Mouse (Mus musculus) natural killer cell, adult 2 months (primary cell): ENCODE data around the gene Sstr3.

Experiments used
- DNase-seq, 2 experiments: peaks; one replicate each; pipeline ENCODE4 v3.0.0; 2022; ENCODE audit warnings: low spot score in 2 of 2

Gene Sstr3

DNA sequence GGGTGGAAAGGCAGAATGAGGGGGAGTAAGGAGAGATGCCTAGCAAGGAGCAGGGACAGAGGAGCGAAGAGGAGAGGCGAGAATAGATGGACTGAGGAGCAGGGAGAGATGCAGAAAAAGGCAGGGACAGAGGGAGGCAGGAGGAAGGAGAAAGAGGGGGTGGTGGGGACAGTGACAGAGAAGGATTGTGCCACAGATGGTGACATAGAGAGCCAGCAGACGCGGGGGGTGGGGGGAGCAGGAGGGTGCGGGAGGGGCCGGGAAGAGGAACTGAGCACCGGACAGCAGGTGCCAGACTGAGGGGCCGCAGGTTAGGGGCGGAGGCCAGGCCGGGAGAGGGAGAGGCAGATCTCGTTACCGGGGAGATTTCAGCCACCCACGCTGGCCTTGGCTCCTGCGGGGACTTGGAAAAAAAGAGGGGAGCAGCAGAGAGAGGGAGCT, at the start of gene Sstr3:
Gene Sstr3 (minus strand): TSS at position 125 of the 441 bp plus-strand sequence.
- DNase-seq, result no peak

DNA sequence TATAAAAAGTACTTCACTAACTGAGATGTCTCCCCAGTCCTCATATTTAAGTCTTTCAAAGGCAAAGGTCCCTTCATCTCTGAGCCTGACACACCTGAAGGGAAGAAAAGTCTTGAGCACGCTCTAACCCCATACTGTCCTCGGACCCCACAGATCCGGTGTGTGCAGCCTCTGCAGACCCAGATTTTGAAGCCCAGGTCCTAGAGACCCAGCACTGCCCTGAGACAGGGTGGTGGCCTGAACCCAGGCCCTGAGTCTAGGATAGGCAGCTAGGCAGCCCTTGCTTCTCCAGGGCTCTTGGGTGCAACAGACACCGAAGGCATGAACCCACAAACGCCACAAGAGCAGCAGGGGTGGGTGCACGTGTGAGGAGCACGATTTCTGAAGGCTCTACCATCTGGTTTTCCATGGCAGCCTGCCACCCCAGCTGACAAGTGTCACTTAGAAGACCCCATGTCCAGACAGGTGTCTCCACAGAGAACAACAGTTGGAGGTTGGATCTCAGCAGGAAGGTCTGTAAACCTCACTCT, 49.5 kb upstream of the Sstr3 start:
- no peak for DNase-seq

DNA sequence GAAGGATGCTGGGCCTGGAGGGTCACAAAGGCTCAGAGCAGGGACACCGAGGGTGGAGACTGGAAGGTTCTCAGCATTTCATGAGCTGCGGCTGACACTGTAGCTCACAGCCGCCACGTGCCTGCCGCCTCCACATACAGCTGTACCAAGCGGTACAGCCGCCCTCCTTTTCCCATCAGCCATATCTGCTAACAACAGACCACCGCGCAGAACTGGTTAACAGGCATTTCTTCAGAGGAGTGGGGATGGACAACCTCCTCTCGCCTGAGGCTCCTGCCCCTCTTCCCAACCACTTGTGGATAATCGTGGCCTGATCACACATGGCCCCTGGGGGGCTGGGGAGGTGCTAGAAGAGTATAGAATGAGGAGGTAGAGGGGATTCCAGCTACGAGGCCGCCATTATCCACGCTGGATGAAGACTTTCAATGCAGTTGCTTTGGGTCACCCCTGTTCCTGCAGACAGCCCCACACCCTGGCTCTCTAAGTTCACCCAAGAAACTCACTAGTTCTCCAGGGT, 48.0 kb upstream of the Sstr3 start:
- no peak for DNase-seq

- DNase-seq, result peak; percentile 75 to 78
Measured at GRCm38 (mm10) chr15:78591680-78592451, 47.4 kb upstream of the Sstr3 start.

DNA sequence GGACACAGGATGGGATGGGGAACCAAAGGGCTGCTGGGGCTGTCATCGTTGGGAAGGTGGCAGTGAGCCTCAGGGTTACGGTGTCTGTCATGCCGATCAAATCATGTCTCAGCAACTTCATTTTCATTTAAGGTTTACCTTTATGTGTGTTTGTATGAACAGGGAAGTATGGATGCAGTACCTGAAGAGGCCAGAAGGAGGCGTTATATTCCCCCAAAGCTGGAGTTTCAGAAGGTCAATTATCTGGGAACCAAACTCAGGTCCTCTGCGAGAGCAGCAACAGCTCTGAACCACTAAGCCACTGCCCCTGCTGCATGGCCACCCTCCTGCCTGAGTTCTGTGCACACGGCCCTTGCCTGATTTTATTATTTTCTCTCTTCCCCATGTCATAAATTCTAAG, 46.3 kb upstream of the Sstr3 start:
- DNase-seq, result no peak

- no peak for DNase-seq
Measured at GRCm38 (mm10) chr15:78589936-78590335, 45.5 kb upstream of the Sstr3 start.

GRCm38 (mm10) chr15:78588900-78589299, 44.4 kb upstream of the Sstr3 start:
- peak; percentile 75 to 78 for DNase-seq

GRCm38 (mm10) chr15:78588049-78588448, 43.6 kb upstream of the Sstr3 start:
- DNase-seq, result no peak

- DNase-seq, result peak; percentile 78 to 83
Measured at GRCm38 (mm10) chr15:78587050-78587994, 42.8 kb upstream of the Sstr3 start.

DNA sequence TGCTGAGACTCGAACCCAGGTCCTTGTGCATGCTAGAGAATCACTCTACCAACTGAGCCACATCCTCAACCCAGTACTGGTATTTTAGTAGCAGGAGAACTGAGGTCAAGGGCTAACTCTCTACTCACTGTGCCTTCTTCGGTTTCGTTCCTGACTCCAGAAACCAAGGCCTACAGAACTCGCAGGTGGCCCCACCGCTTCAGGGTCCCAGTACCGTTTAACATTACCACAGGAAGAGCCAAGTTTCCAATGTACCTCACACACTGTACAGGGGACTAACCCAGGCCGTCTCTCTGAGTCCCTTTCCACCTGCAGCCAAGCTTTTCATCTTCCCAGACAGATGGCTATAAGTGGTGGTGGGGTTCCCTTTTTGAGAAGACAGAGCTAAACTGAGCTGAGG, 40.9 kb upstream of the Sstr3 start:
- no peak for DNase-seq

DNA sequence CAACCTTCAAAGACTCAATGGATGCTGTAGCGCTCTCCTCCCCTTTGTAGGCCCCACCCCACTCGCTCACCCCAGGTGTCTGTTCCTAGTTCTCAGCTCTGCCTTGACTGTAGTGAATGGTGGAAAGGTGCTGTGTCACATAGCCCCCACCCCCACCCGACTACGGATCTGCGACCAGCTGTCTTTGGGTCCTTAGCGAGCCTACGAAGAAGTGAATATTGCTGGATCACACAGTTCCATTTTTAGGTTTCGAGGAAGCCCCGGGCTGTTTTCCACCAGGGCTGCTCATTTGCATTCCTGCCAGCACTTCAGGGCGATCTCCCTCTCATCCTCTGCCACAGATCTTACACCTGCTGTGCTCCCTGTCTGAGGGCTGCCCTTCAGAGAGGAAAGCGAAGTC, 38.9 kb upstream of the Sstr3 start:
- no peak for DNase-seq

DNA sequence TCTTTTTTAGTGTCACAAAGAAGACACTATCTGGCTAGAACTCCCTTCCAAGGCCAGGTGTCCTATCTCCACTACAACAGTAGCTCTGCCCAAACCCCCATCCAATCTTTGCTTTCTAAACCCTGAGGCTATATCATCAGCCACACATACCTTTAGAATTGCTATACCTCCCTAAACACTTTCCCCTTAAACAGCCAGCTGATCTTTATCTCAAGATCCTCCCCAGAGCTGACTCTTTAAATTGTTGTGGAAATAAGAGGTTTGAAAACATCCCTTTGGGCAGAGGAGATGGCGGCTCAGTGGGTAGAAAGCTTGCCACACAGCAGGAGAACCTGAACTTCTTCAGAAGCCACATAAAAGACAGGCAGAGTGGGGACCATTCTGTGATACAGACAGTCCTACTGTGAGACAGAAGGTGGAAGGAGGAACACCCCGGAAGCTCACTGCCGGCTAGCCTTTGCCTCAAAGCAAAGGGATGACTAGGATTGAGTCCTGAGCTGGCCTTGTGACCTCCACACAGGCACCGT, 31.9 kb upstream of the Sstr3 start:
- DNase-seq, result no peak

DNA sequence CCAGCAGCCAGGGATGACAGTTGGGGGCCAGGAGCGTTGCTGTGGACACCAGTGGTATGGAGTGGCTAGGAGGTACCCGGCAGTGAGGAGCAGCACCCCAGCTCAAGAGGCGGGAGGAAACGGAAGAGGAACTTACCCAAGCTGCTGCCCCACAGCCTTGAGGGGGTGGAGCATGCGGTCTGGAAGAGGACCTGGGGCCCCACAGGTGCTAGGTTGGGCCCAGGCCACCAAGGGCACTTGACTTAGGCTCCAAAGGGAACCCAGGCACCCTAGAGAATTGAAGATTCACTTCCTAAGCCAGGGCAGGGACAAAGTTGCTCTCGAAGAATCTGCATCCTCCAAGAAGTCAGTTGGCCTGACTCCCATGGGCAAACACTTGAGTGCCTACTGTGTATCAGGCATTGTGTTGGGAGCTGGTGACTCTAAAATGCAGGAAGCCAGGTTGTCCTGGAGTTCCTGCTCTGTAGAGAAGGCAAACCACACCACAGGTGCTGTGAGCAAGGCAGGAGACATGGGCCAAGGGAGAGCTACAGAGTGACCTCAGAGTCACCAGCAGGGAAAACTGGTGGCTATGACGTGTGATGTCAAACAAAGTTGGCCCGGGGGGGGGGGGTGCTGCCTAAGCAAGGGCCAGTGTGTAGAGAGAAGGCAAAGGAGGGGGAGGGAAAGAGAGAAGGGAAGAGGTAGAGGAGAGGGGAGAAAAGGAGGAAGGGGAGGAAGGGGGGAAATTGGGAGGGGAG, 28.3 kb upstream of the Sstr3 start, which contains the start of gene Rac2:
Gene Rac2 (minus strand): TSS at position 126 of the 740 bp plus-strand sequence.
- peak; percentile 76 to 80 for DNase-seq

GRCm38 (mm10) chr15:78572270-78572600, 27.8 kb upstream of the Sstr3 start:
- DNase-seq, result no peak

GRCm38 (mm10) chr15:78571554-78572269, 27.2 kb upstream of the Sstr3 start:
- DNase-seq, result peak; percentile 80 to 86

- no peak for DNase-seq
Measured at GRCm38 (mm10) chr15:78570170-78570569, 25.7 kb upstream of the Sstr3 start.

DNA sequence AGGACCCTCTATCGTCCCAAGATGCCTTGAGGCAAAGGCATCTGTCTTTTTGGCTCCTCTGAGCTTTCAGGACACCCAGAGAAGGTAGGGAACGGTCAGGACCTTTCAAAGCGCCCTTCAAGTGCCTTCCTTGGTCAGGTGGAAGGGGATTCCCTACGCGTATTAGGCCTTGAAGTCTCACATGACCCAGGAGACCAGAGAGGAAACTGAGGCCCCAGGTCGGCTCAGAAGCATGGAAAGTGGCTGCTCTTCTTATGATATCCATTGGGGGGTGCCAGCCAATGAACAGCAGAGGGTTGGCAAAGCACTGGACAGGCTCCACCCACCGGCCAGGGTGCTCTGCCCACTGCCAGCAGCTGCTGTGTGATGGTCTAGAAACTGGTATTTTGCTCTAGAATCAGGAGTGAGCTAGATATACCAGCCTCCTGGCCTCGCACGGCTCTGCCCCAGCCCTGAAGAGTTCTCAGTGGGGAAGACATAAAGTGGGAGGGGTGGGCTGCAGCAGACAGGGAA, 23.2 kb upstream of the Sstr3 start:
- DNase-seq, result no peak

- no peak for DNase-seq
Measured at GRCm38 (mm10) chr15:78564764-78565435, 20.4 kb upstream of the Sstr3 start.

DNA sequence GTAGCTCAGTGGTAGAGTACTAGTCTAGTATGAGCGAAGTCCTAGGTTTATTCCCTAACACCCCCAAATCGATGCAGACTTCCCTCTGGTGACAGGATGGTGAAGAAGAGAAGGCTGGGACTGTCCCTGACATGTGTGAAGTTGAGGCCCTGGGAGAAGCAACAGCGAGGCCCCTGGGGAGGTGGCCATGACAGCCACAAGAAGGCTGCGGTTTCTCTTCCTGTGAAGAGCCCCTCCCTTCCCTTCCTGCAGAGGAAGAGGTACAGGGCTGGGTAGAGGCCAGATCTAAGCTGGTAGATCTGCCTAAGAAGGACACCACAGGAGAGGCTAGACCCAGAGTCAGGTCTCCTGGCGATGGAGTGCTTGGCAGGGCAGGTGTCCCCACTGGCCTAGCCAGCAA, 19.5 kb upstream of the Sstr3 start:
- DNase-seq, result peak; percentile 83 to 85

GRCm38 (mm10) chr15:78563344-78563743, 18.9 kb upstream of the Sstr3 start:
- DNase-seq, result no peak
